ENCODE assay signal across 22 mouse cellular contexts in the genomic region with DNA sequence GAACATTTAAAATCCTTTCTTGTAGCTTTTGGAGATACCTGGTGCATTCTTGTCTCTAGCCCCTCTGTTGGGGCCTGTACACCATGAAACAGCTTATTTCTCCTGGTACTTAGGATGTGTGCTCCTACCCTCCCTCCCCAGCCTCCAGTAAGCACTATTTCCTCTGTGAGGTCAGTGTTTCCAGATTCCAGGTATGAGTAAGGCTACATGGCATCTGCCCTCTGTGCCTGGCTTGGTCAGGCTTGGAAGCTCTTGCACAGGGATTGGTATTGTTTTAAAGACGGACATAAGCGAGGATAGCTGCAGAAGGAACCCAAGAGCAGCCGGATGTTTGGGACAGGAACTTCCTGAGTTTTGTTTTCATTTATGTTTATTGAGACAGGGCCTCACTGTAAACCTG.
DNase-seq lines count a peak whose midpoint lies in the region; ATAC-seq and TF ChIP-seq lines count a peak whose summit lies in the region.
"Had no signal": no experiment of that assay in that cellular context is flagged by ENCODE, and none has a peak within 500 bp of the region (broad histone marks: within the 10 kb centered on the region; RNA-seq: fewer than 3 reads in every experiment).

No protein-coding gene starts in this region.

- no peak for TF ChIP-seq CTCF in lung, adult 2 months (IDR thresholded peaks at IDR 0.05; ENCODE audit: insufficient read depth, low read length)

- H3K4me1 ChIP-seq in lung, adult 2 months (ENCODE audit: control insufficient read depth, insufficient read depth, low read length): no peaks in the 10 kb centered on the region
- H3K4me1 ChIP-seq: embryonic facial prominence, embryonic 12.5 days; forebrain, embryonic 12.5 days; forebrain, embryonic 15.5 days; heart, embryonic 10.5 days; heart, embryonic 13.5 days; hindbrain, embryonic 15.5 days had no signal

- intact Hi-C loops in heart, postnatal 10 days (cut with DNase I): no loop called here

- ATAC-seq in megakaryocyte progenitor cell, adult 5-6 weeks (replicated peaks; ENCODE audit: poor library complexity): no peak
- ATAC-seq: forebrain, embryonic 15.5 days had no signal

- peak; percentile 61 for DNase-seq in heart, adult 11 months
- DNase-seq in heart, postnatal 10 days: no peak
- DNase-seq in lung, postnatal 14 days: peak; percentile 0
- no peak for DNase-seq in lung, adult 2 months
- peak; percentile 50 for DNase-seq in 3T3-L1 (ENCODE audit: low read depth, low spot score)
- DNase-seq in layer of hippocampus, postnatal 25 days (ENCODE audit: extremely low spot score in 1 of 2, low spot score in 1 of 2): no peak
- DNase-seq: adrenal gland, postnatal 10 days; adrenal gland, postnatal 36 days; cerebellum, adult 18-20 months; cerebellum, adult 9-10 months; cerebellum, postnatal 14 days; gastrocnemius, postnatal 25 days; heart, adult 2 months had no signal

- H3K4me3 ChIP-seq in lung, adult 2 months (replicated peaks; ENCODE audit: extremely low read depth, low read depth, low read length): no peak overlapping the region
- H3K4me3 ChIP-seq: embryonic facial prominence, embryonic 12.5 days; erythroblast, embryonic 14.5 days; forebrain, embryonic 12.5 days; forebrain, embryonic 15.5 days; heart, adult 2 months; heart, embryonic 10.5 days; heart, embryonic 13.5 days; hindbrain, embryonic 12.5 days; hindbrain, embryonic 15.5 days had no signal

- WGBS in lung, adult 2 months: 49% methylated on average over 3 of the region's 3 CpGs

- TF ChIP-seq POLR2A in lung, adult 2 months (IDR thresholded peaks at IDR 0.05; ENCODE audit: borderline replicate concordance, extremely low read depth, low read depth, low read length): no peak

Comparison
In these comparisons a context has a peak if more than half of its experiments do, and no peak if none do; other contexts are left out.
1. DNase-seq: peak in heart, adult 11 months (single experiment), lung, postnatal 14 days (single experiment) and 3T3-L1 (single experiment); none in heart, postnatal 10 days (0 of 2), lung, adult 2 months (single experiment) and layer of hippocampus, postnatal 25 days (0 of 2).